Mouse (Mus musculus) hindbrain, embryonic 14.5 days (tissue): ENCODE results near the gene Myo1e. TPM values are rescaled to one million over a fixed set of nuclear protein-coding genes. Genes with fewer than 3 reads are reported as not detected.

Source experiments
- ATAC-seq: fragments of 200-750 bp; cut with Nextera tagmentation; 2 replicates; pipeline ENCODE4 v1.8.0; 2017; ENCODE audit warnings: moderate number of reproducible peaks, mild to moderate bottlenecking, moderate TSS enrichment, moderate library complexity; ENCODE audit not compliant: low FRiP score
- DNase-seq: peaks from one replicate; pipeline ENCODE4 v3.0.0-alpha.2; 2015; ENCODE audit warnings: low spot score
- H3K27ac ChIP-seq: fragments of 300-500 bp; sonication (generic); 2 replicates; pipeline ENCODE4 v1.5.1; 2014; ENCODE audit warnings: mild to moderate bottlenecking, moderate library complexity
- H3K27me3 ChIP-seq: fragments of 300-500 bp; sonication (generic); 2 replicates; pipeline ENCODE4 v1.6.1; 2014; ENCODE audit warnings: mild to moderate bottlenecking, low read length, mixed read lengths; ENCODE audit not compliant: control insufficient read depth, insufficient read depth
- H3K36me3 ChIP-seq: fragments of 300-500 bp; sonication (generic); replicated peaks from 2 replicates; pipeline ENCODE4 v1.6.1; 2014; ENCODE audit not compliant: control insufficient read depth, insufficient read depth
- H3K4me1 ChIP-seq: fragments of 300-500 bp; sonication (generic); replicated peaks from 2 replicates; pipeline ENCODE4 v1.6.1; 2014; ENCODE audit warnings: antibody characterized with exemption, low read length, mixed read lengths; ENCODE audit not compliant: control insufficient read depth, insufficient read depth
- H3K4me2 ChIP-seq: fragments of 300-500 bp; sonication (generic); replicated peaks from 2 replicates; pipeline ENCODE4 v1.6.1; 2014; ENCODE audit warnings: mild to moderate bottlenecking, moderate library complexity
- H3K4me3 ChIP-seq: fragments of 300-500 bp; sonication (generic); replicated peaks from 2 replicates; pipeline ENCODE4 v1.5.1; 2014; ENCODE audit warnings: mild to moderate bottlenecking, low read length
- H3K9ac ChIP-seq: fragments of 300-500 bp; sonication (generic); 2 replicates; pipeline ENCODE4 v1.6.1; 2014
- H3K9me3 ChIP-seq: fragments of 300-500 bp; sonication (generic); 2 replicates; pipeline ENCODE4 v1.6.1; 2016; ENCODE audit warnings: low read length; ENCODE audit not compliant: control insufficient read depth
- WGBS: fragments of 180-500 bp; shearing (Covaris S2); extraction: QIAGEN DNeasy Blood & Tissue Kit; methylation state at CpG from one replicate; pipeline ENCODE4 v1.1.7; 2014; 5-methylcytosine and 5-hydroxymethylcytosine counted together
- polyA plus RNA-seq: library from polyadenylated mRNA; unstranded; fragments of >200 nt; fragmentation: Nextera tagmentation; extraction: Ambion mirVana; gene quantifications from 2 replicates; pipeline ENCODE4 v1.2.1, GENCODE M21; 2014

The Myo1e gene
- polyA plus RNA-seq, 1 experiment from 2014 or later, result 7.9 TPM

GRCm38 (mm10) chr9:70237136-70237535 is 30.0 kb downstream of the Myo1e start:
- Histone ChIP-seq H3K27me3 (no peaks in the 10 kb centered on the region), H3K36me3 (no peaks in the 10 kb centered on the region), H3K4me1 (no peaks in the 10 kb centered on the region), H3K27ac (no peak overlapping the region), H3K9ac (no peak overlapping the region), H3K4me2 (no peak overlapping the region), H3K4me3 (no peak overlapping the region), H3K9me3 (no peaks in the 10 kb centered on the region)
- ATAC-seq (no peak), DNase-seq (no peak)
- 84% methylated on average over 3 of the region's 3 CpGs for WGBS

GRCm38 (mm10) chr9:70237561-70237960 is 30.4 kb downstream of the Myo1e start:
- Histone ChIP-seq H3K4me1 (no peaks in the 10 kb centered on the region), H3K36me3 (no peaks in the 10 kb centered on the region), H3K4me3 (no peak overlapping the region), H3K9ac (no peak overlapping the region), H3K4me2 (no peak overlapping the region), H3K27ac (no peak overlapping the region), H3K27me3 (no peaks in the 10 kb centered on the region), H3K9me3 (no peaks in the 10 kb centered on the region)
- DNase-seq, result no peak
- 65% methylated on average over 2 of the region's 2 CpGs for WGBS
- ATAC-seq, result no peak

- no peaks in the 10 kb centered on the region for H3K36me3 ChIP-seq
- no peak overlapping the region for H3K4me2 ChIP-seq
- H3K9ac ChIP-seq, result no peak overlapping the region
- H3K27me3 ChIP-seq, result no peaks in the 10 kb centered on the region
- no peaks in the 10 kb centered on the region for H3K9me3 ChIP-seq
- no peak for ATAC-seq
- H3K4me3 ChIP-seq, result no peak overlapping the region
- no peak for DNase-seq
- 94% methylated on average over 6 of the region's 6 CpGs for WGBS
- no peak overlapping the region for H3K27ac ChIP-seq
- H3K4me1 ChIP-seq, result no peaks in the 10 kb centered on the region
Observed at GRCm38 (mm10) chr9:70238391-70238790, 31.2 kb downstream of the Myo1e start.

GRCm38 (mm10) chr9:70239229-70239628 is 32.1 kb downstream of the Myo1e start:
- 84% methylated on average over 3 of the region's 3 CpGs for WGBS
- Histone ChIP-seq H3K4me1 (no peaks in the 10 kb centered on the region), H3K4me3 (no peak overlapping the region), H3K27me3 (no peaks in the 10 kb centered on the region), H3K9ac (no peak overlapping the region), H3K36me3 (no peaks in the 10 kb centered on the region), H3K9me3 (no peaks in the 10 kb centered on the region), H3K27ac (no peak overlapping the region), H3K4me2 (no peak overlapping the region)
- DNase-seq (no peak), ATAC-seq (no peak)

- no peak overlapping the region for H3K4me2 ChIP-seq
- H3K4me1 ChIP-seq, result no peaks in the 10 kb centered on the region
- no peak overlapping the region for H3K9ac ChIP-seq
- DNase-seq (no peak), ATAC-seq (no peak)
- 84% methylated on average over 16 of the region's 16 CpGs for WGBS
- no peaks in the 10 kb centered on the region for H3K9me3 ChIP-seq
- no peaks in the 10 kb centered on the region for H3K27me3 ChIP-seq
- no peaks in the 10 kb centered on the region for H3K36me3 ChIP-seq
- H3K4me3 ChIP-seq, result no peak overlapping the region
- H3K27ac ChIP-seq, result no peak overlapping the region
Observed at GRCm38 (mm10) chr9:70240703-70241410, 33.7 kb downstream of the Myo1e start.

GRCm38 (mm10) chr9:70241411-70241961 is 34.3 kb downstream of the Myo1e start:
- ATAC-seq (no peak), DNase-seq (no peak)
- H3K4me3 ChIP-seq, result no peak overlapping the region
- 71% methylated on average over 8 of the region's 8 CpGs for WGBS
- no peak overlapping the region for H3K27ac ChIP-seq
- H3K9ac ChIP-seq, result no peak overlapping the region
- H3K4me2 ChIP-seq, result no peak overlapping the region
- no peaks in the 10 kb centered on the region for H3K36me3 ChIP-seq
- H3K4me1 ChIP-seq, result no peaks in the 10 kb centered on the region
- H3K9me3 ChIP-seq, result no peaks in the 10 kb centered on the region
- no peaks in the 10 kb centered on the region for H3K27me3 ChIP-seq

- H3K27me3 ChIP-seq, result no peaks in the 10 kb centered on the region
- DNase-seq (no peak), ATAC-seq (no peak)
- no peaks in the 10 kb centered on the region for H3K9me3 ChIP-seq
- WGBS, result 84% methylated on average over 4 of the region's 4 CpGs
- no peak overlapping the region for H3K4me3 ChIP-seq
- no peaks in the 10 kb centered on the region for H3K36me3 ChIP-seq
- H3K4me1 ChIP-seq, result no peaks in the 10 kb centered on the region
- no peak overlapping the region for H3K4me2 ChIP-seq
- no peak overlapping the region for H3K9ac ChIP-seq
- H3K27ac ChIP-seq, result no peak overlapping the region
Observed at GRCm38 (mm10) chr9:70242112-70242862, 35.1 kb downstream of the Myo1e start.

- H3K9me3 ChIP-seq, result no peaks in the 10 kb centered on the region
- no peak overlapping the region for H3K4me2 ChIP-seq
- ATAC-seq (no peak), DNase-seq (no peak)
- no peak overlapping the region for H3K9ac ChIP-seq
- no peaks in the 10 kb centered on the region for H3K36me3 ChIP-seq
- H3K4me1 ChIP-seq, result no peaks in the 10 kb centered on the region
- no peak overlapping the region for H3K27ac ChIP-seq
- no peak overlapping the region for H3K4me3 ChIP-seq
- no peaks in the 10 kb centered on the region for H3K27me3 ChIP-seq
- 79% methylated on average over 8 of the region's 8 CpGs for WGBS
Observed at GRCm38 (mm10) chr9:70243241-70243640, 36.1 kb downstream of the Myo1e start.

GRCm38 (mm10) chr9:70243708-70244107 is 36.6 kb downstream of the Myo1e start:
- H3K4me2 ChIP-seq, result no peak overlapping the region
- H3K27ac ChIP-seq, result no peak overlapping the region
- H3K4me1 ChIP-seq, result no peaks in the 10 kb centered on the region
- H3K9ac ChIP-seq, result no peak overlapping the region
- H3K36me3 ChIP-seq, result no peaks in the 10 kb centered on the region
- DNase-seq, result no peak
- no peak overlapping the region for H3K4me3 ChIP-seq
- no peak for ATAC-seq
- no peaks in the 10 kb centered on the region for H3K9me3 ChIP-seq
- H3K27me3 ChIP-seq, result no peaks in the 10 kb centered on the region
- WGBS, result 79% methylated on average over 2 of the region's 2 CpGs
